Mouse (Mus musculus): ENCODE data around the gene Mmp15.

Mmp15 gene

DNA sequence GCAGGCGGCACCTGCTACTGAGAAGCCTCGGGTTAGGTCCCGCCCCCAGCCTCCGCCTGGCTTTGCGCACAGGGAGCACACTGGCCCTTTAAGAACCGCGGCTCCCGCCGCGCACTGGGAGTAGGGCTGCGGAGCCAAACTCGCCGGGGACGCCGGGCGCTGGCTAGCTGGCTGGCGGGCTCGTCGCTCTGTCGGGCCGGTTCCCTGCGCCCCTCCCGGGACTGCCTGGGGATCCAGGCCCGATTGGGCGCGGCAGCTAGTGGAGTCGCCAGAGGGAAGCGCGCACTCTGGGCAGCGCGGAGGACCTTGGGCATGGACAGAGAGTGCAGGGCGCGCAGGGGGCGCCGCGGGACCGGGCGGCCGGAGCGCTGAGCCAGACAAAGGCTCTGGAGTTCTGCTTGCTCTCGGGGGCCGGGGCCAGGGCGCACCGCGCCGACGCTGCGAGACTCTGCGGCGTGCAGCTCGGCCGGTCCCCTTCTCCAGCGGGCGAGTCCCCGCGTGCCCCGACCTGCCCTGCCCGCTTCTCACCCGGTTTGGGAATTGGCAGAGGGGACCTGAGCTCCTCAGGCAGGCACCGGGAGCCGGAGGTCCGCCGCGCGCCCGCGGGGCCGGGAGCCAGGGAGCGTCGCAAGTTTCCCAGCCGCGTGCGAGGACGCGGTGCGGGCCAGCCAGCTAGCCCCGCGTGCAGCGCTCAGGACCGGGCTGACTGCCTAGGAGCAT lies at the start of gene Mmp15:
Gene Mmp15, plus strand, starts transcription at position 118 of the 720 bp plus-strand sequence.
- DNase-seq (ENCODE audit: low spot score) = no peak

DNA sequence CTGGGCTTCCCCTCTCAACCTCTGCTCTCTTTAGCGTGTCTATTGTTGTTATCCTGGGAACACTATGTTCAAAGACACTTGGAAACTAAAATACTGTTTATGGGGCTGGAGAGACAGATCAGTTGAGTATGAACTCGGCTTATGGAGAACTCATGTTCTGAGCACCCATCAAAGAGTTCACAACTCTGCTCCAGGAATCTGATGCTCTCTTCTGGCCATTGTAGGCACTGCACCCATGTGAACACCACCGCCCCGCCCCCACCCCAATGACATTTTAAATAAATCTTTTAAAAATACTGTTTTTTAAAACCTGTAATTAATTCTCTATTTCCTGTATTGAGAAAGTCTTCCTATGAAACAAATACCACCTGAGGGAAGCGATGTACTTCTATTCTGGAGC lies 49.7 kb upstream of the Mmp15 start:
- no peak for DNase-seq (ENCODE audit: low spot score)

DNA sequence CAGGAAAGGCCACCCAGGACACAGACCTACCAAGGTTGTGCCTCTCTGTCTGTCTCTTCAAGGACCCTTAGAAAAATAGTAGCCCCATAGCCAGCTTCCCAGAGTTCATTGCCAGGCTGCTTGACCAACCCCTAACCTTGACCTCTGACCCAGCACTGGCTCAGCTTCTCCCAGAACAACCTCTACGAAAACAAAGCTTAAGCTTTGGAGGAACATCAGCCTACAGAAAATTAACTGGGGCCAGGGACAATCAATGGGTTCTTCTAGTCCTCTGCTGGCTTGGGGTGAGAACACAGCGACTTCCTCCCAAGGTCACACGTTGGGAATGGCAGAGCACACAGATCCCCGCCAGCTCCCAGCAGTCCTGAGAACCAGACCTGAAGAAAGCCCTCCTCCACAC lies 46.5 kb upstream of the Mmp15 start:
- DNase-seq (ENCODE audit: low spot score) = peak; percentile 48

DNA sequence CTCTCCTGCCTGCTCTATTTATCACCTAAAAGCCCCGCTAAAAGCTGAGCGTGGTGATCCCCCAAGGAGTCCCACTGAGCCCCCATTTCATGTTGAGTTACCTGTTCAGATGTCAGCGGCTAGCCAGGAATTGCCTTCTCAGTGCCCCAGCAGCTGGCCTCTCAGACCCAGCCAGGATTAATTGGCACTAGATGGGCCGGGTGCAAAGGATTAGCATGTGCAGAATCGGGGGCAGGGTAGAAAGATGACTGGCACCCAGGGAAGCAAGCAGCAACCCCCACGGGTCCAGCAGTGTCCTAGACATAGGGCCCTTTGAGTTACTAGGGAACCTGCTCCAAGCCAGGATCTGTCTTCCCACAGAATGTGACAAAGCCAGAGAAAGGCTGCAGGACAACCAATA lies 45.6 kb upstream of the Mmp15 start, which contains the start of gene Cngb1:
Gene Cngb1, minus strand, starts transcription at position 155 of the 400 bp plus-strand sequence.
- no peak for DNase-seq (ENCODE audit: low spot score)

DNA sequence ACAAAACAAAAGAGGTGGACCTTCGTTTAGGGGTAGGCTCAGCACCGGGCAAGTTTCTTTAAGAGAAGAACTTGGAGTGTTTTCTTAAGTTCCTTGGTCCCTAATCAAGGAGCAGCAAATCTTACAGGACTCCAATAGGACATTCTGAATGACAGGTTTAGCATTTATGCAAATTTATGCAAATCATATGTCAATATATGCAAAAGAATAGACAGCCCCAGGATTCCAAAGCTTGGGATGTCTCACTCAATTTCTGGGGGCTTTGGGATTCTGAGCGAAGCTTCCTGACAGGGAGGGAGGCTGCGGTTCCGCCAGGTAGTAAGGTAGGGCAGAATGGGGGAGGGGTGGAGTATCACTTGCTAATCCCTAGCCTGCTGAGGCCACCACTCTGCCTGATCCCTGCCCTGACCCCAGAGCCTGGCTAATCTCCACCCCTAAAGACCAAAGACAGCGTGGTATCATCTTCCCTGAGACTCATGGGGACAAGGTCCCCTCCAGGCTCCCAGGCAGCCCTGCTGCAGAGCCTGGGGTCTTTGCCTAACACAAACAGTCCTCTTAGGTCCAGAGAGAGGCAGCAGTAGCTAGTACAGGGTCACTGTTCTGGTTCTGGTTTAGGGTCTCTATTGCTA lies 41.6 kb upstream of the Mmp15 start, which contains the start of gene Tepp:
Gene Tepp, plus strand, starts transcription at position 225 of the 629 bp plus-strand sequence.
- DNase-seq (ENCODE audit: low spot score) = no peak

DNA sequence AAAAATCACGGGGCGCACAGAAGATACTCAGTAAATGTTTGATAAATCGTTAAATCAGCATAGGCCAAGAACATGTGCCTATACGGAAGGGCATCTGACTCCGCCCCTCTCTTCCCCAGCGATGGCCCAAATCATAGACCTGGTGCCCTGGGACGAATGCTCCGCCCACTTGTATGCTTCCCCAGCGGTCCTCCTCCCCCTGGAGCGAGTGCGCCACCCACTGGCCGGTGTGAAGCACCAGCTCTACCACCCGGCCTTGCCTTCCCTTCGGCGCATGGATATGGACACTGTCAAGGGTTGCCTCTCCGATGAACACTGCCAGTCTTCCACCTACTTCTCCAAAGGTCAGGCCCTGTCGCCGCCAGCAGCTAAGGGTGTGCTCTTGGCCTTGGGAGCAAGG lies 39.2 kb upstream of the Mmp15 start:
- DNase-seq (ENCODE audit: low spot score) = peak; percentile 63

DNA sequence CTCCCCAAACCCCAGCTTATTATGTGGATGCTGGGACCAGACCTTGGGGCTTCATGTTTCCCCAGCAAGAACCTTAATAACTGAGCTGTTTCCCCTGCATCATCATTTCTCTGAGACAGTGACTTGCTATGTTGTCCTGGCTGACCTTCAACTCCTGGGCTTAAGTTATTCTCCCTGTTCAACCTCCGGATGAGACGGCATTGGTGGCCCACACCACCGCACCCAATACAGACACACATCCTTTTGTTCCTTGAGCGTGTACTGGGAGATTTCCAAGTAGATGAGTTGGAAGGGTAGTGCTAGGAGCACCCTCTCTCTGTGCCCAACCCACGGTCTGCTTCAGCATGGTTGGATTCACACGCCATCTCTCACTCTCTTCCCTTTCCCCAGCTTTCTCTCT lies 38.2 kb upstream of the Mmp15 start:
- no peak for DNase-seq (ENCODE audit: low spot score)

DNA sequence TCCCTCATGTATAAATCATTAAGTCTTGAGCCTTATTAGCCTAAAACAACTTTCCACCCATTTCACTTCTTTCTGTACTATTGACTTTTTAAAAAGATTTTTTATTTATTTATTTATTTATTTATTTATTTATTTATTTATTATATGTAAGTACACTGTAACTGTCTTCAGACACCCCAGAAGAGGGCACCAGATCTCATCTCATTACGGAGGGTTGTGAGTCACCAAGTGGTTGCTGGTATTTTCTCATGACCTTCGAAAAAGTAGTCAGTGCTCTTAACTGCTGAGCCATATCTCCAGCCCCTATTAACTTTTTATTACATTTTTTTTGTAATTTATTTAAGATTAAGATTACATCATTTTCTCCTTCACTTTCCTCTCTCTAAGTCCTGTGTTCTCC lies 37.4 kb upstream of the Mmp15 start:
- no peak for DNase-seq (ENCODE audit: low spot score)

DNA sequence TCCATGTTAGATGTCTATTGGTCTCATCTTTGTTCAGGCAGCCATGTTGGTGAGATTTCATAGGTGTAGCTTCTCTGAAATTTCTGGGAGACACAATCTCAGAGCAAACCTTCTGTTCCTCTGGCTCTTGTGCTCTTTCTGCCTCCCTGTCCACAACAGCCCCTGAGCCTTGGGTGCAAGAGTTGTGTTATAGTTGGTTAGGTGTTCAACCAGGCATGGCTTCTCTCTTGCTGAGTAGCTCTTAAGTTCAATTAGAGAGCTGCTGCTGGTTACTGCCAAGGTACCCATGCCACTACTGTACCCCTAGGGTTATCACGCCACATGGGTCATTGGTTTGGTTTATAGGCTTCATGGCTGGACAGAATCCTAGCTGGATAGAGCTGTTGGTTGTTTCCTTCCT lies 36.7 kb upstream of the Mmp15 start:
- DNase-seq (ENCODE audit: low spot score) = no peak

DNA sequence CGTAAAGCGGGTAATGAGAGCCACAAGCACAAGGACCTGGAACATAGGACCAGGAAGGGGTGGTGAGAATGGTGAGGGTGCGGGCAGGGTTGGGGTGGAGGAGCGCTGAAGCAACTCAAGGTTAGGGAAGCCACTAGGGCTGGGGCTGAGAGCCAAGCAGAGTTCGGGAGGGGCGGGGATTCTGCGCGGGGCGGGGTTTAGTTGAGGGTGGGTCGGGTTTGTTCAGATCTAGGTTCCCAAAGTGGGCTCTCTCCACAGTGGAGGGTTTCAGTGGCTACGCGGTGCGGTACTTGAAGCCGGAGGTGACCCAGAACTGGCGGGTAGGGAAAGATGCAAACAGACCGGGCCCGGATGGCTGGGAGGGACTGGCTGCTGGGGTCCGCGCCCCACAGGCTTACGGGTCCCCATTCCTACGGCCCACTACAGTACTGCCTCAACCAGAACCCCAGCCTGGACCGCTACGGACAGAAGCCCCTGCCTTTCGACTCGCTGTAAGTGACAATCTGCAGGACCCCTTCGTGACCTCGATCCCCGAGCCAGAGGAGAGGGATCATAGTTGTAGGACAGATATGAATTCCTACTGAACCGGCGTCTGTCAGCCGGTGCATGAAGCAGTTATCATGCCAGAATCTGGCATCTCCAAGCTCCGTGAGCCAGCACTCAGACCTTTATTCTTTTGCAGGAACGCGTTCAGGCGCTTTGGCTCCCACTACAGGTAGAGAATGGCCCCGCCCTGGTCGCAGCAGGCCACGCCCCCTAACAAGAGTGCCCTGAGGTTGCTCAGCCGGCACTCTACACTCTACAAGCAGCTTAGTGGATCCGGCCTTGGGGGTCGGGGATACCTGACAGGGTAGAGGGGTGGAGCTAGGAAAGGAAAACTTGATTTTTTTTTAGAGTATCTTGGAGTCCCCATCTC lies 31.6 kb upstream of the Mmp15 start:
- DNase-seq (ENCODE audit: low spot score) = peak; percentile 51

DNA sequence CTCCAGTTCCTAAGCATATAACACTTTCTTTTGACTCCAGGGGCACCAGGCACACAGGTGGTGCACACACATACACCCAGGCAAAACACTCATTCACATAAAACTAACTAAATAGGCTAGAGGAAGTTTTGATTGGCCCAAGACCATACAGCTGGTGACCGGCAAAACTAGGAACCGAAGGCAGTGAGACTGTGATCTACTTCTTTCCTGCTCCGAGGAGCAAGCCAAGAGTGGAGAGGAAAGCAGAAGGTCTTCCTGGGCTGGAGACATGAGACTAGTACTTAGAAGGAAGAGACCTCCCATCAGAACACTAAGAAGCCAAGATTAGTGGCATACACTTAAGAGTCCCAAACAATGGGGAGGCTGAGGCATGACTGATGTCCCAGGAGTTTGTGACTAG lies 28.9 kb upstream of the Mmp15 start:
- DNase-seq (ENCODE audit: low spot score) = no peak

DNA sequence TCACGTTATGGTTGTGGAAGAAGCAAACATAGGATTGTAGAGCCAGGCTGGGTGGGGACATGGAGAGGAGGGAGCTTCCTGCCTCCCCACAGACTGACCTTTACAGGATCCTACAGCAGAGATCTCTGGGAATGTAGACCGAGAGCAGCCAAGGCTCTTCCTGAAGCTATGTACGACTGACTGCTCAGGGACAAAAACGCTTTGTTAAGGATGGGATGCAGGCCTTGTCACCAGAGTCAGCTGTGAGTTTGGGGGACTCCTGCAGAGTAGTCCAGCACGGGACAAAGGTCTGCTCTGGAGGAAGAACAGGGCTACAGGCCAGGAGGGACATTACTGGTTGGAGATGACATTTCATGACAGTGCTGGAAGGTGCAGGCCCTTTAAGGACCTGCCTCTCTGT lies 27.4 kb upstream of the Mmp15 start:
- DNase-seq (ENCODE audit: low spot score) = no peak

DNA sequence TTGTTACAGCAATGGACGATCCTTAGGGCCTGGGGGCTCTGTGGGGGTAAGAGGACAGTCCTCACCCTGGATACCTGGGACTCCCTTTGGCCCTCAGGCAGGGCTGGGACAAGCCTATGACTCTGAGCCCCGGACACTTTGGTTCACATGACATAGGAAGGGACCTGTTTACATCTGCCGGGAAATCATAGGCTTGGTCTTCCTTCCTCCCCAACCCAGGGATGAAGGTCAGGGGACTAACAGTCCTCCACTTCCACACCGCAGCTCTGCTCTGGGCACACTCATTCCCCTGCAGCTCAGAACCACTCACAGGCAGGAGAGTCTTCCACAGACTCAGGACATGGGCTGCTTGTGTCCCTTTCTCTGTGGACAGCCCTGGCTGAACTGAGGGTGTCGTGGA lies 25.2 kb upstream of the Mmp15 start:
- no peak for DNase-seq (ENCODE audit: low spot score)

DNA sequence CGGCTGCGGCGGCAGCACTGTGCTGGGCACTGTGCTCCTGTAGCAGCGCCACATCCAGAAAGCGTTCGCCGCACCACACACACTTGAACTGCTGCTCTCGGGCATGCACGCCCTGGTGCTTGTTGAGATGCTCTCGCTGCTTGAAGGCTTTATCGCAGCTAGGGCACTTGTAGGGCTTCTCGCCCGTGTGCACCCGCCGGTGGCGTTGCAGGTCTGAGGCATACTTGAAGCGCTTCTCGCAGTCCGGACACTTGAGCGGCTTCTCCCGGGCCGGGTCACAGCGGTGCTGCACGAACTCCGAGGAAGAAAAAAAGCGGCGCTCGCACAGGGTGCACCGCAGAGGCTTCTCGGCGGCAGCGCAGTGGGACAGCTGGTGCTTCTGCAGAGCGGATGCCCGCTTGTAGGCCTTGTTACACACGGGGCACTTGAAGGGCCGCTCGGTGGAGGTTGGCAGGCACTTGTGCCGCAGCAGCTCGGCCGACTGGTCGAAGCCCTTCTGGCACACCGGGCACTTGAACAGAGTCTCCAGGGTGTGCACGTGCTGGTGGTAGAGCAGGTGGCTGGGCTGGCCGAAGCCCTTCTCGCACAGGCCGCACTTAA lies 24.1 kb upstream of the Mmp15 start:
- no peak for DNase-seq (ENCODE audit: low spot score)

DNA sequence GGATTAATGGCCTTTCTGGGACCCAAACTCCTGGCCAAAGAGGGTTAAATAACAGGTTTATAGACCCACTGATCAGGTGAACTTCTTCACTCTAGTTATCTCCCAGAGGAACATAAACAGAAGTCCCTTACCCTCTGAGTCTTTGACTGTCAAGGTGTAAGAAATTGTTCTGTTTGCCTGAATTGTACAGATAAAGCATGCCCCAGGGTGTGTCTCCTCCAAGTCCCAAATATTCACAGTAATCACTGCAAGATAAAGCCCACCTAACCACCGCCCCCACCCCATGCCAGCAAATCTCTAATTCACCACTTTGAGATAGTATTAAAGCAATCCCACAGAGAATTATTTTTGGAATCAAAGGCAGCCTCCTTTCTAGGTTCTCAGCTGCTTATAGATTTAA lies 21.7 kb upstream of the Mmp15 start:
- DNase-seq (ENCODE audit: low spot score) = no peak

DNA sequence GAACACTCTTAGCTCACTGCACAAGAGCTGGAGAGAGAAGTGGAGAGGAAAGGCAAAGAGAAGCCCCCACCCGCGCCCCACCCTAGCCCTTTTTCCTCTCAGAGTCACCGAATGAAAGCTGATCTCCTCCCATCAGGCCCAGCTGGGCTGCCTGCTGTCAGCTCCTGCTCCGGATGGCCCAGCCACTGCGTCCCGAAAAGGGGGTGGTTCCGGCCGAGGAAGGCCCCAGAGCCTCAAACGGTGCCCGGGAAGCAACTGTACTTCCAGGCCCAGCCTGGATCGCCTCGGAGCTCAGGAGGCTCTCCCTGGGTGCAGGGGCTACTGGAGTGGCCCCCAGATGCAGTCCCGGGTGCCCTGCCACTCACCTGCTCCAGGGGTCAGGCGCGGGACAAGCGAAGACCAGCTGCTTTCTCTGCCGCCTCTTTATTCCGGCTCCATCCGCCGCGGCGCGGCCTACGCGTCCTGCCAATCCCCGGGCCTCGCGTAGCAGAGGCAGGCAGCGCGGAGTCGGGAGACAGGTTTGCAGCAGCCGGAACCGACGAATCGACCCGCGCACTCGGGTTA lies 20.8 kb upstream of the Mmp15 start:
- no peak for DNase-seq (ENCODE audit: low spot score)

DNA sequence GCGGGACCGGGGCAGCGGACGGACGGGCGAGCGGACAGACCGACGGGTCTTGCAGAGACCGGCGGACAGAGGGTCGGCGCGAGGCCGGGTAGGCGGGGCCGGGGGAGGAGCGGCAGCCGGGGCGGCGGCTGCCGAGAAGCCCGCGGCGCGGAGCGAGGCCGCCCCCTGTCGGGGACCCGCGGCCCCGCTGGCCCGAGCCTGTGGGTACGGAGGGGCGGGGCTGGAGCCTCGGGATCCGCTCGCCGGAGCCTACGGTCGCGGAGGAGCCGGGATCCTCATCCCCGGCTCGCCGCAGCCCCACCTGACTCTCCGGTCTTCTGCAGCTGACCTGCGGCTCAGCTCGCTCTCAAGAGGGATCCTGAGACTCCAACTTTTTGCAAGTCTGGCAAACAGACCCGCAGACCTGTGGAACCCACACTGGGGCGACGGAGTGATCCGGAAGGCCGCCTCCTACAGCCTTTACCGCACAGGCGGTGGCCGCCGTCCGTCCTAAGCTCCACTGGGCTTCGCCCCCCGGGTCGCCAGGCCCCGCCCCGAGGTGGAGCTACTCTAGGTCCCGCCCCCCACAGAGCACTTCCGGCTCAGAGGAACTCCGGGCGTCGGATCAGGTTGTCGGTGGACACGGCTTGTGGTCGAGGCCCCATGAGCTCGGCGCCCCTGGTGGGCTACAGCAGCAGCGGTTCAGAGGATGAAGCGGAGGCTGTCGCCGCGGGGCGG lies 20.2 kb upstream of the Mmp15 start, which contains the start of the genes Zfp319 and Usb1:
Gene Zfp319, minus strand, starts transcription at position 231 of the 717 bp plus-strand sequence.
Gene Usb1, plus strand, starts transcription at position 565 of the 717 bp plus-strand sequence.
- peak; percentile 95 for DNase-seq (ENCODE audit: low spot score)

DNA sequence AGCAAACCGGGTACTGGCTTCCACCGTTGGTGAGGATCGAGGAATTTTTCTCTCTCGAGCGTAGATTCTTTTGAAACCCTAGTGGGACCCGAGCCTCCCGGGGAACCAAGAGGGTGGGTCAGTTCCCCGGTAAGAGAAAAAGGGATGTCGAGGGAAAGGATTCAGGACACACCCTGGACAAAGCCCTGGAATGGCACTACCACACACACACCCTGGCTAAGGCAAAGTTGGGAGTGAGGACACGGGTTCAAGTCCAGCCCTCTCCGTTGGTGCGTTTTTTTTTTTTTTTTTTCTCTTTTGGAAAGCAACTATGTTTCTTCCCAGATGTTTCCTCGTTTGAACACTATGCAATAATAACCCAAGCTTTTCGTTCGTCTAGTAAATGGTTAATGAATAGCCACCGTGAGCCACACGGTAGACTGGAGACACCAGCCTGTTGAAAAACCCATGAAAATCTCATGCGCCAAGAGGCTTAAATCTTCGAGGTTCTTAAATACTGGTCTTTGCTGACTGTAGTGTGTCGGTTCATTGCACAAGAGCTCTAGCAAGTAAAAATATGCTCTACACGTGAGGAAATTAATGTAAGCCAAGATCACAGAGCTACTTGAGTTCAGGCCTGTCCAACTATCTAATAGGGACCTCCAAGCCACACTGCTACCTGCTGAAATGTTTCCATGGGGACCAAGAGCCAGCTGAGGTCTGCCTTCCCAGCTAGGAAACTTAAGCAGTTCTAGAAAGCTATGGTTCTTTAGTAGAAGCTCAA lies 19.4 kb upstream of the Mmp15 start:
- DNase-seq (ENCODE audit: low spot score) = no peak

DNA sequence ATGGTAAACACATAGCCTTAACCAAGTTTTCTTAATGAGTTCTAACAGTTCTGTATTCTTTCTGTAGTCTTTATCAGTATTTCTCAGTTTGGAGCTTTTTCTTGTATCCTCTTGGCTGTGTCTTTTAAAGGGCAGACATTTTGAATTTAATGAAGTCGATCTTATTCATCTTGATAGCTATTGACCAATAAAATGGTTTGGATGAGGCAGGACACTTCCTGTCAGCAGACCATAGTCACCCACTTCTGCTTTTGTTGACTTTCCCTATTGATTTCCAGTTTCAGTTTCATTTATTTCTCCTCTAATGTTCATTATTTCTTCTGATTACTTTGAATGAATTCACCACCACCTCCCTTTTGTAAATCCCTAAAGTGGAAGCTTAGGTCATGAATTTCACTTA lies 16.4 kb upstream of the Mmp15 start:
- no peak for DNase-seq (ENCODE audit: low spot score)

DNA sequence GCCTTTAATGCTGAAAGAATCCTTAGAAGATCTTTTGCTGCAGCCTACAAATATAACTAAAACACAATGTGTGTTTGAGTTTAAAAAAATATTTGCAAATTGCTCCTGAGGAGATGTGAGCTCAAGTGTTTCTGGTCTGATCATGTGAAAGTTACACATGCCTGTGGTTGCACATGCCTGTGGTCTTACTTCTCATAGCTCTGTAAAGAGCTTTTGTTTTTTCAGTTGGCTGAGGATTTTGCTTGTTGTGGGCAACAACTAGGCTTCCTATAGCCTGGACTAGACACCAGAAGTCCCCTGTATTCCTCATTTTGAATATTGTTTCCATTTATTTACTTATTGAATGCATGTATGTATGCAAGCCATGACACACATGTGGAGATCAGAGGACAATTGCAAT lies 15.7 kb upstream of the Mmp15 start:
- no peak for DNase-seq (ENCODE audit: low spot score)

Data from testis, postnatal 14 days (tissue).